Mouse (Mus musculus): ENCODE measurements around the gene Creld1. TPM values are rescaled to one million over a fixed set of nuclear protein-coding genes. Genes with fewer than 3 reads are reported as not detected.

The Creld1 gene
- total and polyA plus RNA-seq, 3 experiments, result 31.1 to 58.5 (median 44.7) TPM

DNA sequence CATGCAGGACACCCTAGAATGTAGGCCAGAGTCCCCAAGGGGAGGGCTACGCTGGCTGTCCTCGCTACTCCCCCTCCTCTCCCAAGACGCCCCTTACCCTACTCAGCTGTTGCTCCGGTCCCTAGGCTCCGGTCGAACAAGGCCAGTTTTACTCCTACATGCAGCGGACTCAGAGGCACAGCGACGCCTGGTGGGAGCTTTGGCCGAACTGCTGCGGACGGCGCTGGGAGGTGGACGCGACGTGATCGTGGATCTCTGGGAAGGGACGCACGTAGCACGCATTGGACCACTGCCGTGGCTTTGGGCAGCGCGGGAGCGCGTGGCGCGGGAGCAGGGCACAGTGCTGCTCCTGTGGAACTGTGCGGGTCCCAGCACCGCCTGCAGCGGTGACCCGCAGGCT, 13.7 kb upstream of the Creld1 start:
- peak; percentile 85 for DNase-seq

DNA sequence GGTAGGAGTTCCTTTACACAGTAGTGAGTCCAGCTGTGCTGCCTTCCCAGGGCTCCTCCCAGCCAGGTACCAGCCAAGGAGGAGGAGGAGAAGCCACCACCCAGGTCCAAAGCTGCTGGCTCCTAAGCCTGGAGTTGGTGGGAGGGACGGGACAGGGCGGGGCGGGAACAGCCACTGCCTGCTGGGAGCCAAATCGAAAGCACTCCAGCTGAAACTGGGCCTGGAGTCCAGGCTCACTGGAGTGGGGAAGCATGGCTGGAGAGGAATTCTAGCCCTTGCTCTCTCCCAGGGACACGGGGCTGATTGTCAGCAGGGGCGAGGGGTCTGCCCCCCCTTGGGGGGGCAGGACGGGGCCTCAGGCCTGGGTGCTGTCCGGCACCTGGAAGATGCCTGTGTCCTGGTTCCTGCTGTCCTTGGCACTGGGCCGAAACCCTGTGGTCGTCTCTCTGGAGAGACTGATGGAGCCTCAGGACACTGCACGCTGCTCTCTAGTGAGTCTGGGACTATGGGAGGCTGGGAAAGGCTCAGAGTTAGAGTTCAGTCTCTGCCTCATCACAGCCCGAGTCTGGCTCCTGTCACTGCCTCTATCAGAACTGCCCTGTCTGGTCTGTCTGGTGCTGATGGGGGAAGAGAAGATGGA, 11.7 kb upstream of the Creld1 start, which contains the start of gene Il17rc:
Il17rc (plus strand) TSS at position 131 of the 640 bp plus-strand sequence.
- DNase-seq, result peak; percentile 76

DNA sequence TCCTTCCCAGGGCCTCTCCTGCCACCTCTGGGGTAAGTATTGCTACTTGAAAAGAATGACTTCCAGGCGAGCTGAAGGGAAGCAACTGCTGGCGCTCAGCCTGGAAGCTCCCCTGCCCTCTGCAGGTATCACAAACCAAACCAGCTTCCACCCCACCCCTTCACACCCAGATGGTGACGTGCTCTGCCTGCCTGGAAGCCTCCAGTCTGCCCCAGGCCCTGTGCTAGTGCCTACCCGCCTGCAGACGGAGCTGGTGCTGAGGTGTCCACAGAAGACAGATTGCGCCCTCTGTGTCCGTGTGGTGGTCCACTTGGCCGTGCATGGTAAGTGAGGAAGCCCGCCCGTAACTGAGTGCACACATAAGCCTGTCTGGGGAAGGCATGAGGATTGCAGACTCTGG, 11.0 kb upstream of the Creld1 start:
- no peak for DNase-seq

DNA sequence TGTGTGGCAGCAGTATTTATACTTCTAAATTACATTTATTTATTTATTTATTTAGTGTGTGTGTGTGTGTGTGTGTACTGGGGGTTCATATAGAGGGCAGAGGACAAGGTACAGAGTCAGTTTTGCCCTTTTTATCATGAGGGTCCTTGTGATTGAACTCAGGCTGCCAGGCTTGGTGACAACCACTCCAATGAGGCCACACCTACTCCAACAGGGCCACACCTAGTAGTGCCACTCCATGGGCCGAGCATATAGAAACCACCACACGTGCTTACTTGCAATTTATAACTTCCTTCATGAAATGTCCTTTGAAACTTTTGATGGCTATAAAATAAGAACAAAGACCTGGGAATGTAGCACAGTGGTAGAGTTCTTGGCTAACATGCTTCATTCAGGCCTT, 9.9 kb upstream of the Creld1 start:
- DNase-seq, result no peak

DNA sequence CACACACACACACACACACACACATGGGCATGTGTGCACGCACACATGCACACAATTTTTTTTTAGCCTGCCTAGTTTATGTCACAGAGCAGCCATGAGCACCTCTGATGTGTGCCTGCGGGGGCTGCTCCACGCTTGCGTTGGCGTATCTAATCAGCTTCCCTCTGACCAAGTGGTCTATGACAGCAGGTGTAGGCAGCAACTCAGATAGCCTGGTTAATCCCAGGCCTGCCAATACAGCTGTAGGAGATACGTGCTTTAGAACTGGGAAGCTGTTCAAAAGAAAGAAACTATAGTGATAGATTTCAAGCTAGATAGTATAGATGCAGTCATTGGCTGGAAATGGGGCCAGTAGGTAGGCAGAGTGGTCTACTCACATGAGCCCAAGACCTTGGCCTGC, 9.4 kb upstream of the Creld1 start:
- no peak for DNase-seq

DNA sequence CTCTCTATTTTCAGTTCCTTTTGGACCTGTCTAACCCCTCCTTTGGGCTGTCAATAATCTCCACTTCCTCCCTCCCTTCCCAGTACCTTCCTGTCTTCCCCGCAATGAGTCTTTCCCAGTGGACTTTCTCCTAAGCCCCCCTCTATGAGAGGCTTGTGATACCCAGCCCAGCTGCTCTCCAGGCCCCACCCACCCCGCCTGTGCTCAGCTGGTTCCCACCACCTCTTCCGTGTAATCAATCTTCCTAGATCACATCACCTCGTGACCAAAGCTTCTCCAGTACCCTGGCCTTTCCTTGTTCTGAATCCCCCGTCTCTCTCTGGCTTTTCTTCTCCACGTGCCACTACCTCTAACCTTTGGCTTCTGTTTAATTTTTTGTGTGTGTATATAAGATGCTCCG, 5.7 kb upstream of the Creld1 start:
- DNase-seq, result no peak

DNA sequence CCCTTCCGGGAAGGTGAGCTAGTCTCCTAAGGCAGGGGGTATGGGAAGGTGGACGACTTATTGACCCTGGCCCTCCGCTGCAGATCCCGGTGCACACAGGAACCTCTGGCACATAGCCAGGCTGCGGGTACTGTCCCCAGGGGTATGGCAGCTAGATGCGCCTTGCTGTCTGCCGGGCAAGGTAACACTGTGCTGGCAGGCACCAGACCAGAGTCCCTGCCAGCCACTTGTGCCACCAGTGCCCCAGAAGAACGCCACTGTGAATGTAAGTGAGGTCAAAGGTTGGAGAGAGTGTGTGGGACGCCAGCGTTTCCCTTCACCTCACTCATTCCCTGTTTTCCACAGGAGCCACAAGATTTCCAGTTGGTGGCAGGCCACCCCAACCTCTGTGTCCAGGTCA, 4.2 kb upstream of the Creld1 start:
- DNase-seq, result no peak

DNA sequence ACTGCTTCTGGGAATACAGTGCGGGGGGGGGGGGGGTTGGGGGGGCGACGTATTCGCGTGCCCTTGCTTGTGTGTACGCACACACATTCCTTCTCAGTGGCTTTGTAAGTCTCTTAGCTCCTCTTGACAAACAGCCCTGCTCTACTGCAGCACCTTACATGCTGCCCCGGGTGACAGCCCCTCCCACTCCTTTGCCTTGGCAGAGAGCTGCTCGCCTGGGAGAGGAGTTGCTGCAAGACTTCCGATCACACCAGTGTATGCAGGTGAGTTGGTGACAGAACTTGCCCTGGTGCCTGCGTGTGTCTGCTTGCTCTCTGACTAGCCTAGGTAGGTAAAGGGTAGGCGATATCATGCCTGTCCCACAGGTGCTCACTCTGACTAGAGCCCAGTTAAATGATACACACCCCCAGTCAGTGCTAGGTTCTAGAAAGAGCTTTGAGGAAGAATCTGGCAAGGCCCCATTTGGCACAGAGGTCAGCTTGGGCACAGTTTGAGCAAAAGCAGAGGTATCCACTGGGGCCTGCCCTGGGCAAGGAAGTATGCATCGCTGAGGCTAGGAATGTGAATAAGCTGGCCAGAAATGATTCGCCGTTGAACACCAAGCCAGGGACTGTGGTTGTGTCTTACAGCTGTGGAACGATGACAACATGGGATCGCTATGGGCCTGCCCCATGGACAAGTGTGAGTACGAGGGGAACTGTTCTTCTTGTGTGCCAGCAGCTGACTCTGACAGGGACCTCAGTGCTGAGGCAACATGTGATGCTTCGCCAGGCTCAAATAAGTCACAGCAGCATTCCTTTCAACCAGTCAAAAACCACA, 2.3 kb upstream of the Creld1 start:
- peak; percentile 42 for DNase-seq

DNA sequence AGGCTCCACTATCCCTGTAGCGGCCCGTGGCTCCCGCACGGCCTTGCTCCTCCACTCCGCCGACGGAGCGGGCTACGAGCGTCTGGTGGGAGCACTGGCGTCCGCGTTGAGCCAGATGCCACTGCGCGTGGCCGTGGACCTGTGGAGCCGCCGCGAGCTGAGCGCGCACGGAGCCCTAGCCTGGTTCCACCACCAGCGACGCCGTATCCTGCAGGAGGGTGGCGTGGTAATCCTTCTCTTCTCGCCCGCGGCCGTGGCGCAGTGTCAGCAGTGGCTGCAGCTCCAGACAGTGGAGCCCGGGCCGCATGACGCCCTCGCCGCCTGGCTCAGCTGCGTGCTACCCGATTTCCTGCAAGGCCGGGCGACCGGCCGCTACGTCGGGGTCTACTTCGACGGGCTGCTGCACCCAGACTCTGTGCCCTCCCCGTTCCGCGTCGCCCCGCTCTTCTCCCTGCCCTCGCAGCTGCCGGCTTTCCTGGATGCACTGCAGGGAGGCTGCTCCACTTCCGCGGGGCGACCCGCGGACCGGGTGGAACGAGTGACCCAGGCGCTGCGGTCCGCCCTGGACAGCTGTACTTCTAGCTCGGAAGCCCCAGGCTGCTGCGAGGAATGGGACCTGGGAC, 509 bp upstream of the Creld1 start:
- peak; percentile 76 for DNase-seq

DNA sequence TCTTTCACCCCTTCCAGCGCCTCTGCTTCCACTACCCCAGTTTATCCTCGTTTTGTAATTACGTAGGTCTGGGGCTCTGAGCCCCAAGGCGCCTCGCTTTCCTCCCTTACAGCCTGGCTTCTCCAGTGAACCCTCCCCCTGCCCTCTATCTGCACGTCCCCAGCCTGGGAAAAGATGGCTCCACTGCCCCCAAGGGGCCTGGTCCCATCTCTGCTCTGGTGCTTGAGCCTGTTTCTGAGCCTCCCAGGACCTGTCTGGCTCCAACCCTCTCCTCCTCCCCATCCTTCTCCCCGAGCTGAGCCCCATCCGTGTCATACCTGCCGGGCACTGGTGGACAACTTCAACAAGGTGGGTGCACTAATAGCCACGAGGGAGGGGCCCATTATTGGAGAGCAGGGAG, 632 bp downstream of the Creld1 start:
- DNase-seq, result peak; percentile 37

DNA sequence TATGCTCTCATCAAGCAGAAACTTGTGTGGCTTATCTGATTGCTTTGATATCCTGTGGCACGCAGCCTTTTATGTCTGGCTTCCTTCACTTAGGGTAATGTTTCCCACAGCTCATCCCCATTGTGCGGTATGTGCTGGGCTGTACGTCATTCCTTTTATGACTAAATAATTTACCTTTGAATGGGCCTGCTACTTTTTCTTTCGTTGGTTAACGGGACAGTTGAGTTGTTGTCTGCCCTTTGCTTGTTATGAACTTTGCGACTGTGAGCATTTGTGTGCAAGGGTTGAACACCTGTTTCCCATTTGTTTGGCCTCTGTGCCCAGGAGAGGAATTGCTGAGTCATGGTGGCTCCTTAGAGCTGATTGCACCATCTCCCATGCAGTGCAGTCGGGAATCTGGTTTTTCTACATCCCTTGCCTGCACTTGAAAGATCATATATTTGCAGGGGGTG, 4.1 kb downstream of the Creld1 start:
- DNase-seq, result peak; percentile 41

DNA sequence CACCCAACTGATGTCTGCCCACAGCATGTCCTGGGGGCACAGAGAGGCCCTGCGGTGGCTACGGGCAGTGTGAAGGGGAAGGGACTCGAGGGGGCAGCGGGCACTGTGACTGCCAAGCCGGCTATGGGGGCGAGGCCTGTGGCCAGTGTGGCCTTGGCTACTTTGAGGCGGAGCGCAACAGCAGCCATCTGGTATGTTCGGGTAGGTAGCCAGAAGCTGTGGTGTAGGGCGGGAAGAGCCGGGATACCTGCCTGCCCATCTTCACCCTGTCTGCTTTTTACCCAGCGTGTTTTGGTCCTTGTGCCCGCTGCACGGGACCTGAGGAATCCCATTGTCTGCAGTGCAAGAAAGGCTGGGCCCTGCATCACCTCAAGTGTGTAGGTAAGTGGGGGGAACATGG, 6.3 kb downstream of the Creld1 start:
- DNase-seq, result no peak

DNA sequence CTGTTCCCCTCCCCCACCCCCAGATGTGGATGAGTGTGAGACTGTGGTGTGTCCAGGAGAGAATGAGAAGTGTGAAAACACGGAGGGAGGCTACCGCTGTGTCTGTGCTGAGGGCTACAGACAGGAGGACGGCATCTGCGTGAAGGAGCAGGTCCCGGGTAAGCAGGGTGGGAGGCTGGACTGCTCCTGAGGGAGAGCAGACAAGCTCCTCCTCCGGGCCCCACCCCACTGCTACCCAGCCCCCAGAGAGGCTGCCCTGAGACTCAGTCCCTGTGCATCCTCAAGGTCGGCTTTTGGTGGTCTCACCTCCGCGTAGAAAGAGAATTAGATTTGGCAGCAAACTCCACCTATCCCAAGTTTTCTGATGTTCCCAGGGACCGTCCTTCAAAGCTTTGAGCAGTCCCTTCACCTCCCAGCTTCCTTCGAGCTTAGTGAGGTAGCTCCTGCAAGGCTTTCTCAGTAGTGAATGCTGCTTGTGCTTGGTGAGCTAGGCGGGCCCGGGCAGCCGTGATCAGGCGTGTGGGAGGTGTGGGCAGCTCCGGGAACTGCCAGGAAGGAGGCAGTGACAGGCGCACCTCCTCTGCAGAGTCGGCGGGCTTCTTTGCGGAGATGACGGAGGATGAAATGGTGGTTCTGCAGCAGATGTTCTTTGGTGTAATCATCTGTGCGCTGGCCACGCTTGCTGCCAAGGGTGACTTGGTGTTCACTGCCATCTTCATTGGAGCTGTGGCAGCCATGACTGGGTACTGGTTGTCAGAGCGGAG, 9.2 kb downstream of the Creld1 start:
- no peak for DNase-seq

DNA sequence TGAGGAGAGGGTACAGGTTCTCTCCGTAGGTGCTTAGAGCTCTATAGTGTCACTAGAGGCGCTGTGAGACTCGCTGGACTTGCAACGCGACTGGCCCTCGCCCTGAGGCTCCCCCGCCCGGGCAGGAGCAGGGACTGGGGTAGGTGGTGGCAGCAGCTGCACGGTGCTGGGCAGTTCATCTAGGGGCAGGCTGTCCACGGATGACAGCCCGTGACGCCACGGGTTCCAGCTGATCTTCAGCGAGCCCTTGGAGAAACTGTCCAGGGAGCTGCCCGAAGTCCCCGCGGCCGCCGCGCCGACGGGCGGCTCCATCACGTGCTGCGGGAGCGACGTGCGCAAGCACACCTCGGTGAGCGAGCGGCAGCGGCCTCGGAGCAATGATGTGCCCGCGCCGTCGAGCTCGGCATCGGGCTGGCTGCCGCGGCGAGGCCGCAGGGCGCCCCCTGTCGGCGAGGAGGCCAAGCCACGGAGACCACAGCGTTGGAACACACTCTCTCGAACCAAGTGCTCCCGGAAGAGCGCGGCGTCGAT, 11.2 kb downstream of the Creld1 start:
- DNase-seq, result peak; percentile 88

DNA sequence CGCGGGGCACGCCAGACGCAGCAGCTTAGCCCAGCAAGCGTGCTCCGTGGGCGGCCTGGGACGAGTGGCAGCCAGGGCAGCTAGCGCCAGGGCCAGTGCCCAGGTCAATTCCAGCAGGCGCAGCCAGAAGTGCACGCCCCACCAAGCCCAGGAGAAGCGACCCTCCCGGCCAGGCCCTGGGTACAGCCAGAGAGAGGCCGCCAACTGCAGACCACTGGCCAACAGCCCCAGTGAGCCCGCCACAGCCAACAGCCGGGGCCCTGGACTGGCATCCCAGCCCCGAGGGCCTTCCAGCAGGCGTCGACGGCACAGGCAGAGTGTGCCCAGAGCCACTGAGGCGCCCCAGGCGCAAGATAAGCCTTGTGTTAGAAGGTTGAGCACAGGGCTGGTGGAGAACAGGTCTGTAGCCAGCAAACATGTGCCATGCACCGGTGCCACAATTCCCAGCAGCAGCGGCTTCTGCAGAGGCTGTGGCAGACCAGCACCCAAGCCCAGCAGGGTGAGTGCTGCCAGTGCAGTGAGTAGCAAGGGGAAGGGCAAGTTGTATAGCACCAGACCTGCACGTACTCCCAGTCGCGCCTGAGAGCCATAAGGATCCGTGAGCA, 12.1 kb downstream of the Creld1 start:
- no peak for DNase-seq

DNA sequence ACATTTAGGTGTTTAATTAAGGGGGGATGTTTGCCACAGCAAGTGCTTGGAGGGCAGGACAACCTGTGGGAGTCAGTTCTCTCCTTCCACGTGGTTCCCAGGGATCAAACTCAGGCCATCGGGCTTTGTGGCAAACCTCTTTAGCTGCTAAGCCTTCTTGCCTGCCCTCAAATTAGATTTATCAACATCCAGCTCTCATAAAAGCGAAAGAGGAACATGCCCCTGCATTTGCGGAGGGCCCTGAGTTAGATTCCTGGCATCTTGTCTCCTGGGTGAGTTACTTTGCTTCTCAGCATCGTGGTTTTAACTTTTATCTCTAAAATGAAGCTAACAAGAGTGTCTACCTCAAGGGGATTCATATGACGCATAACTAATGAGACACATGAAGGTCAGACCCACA, 16.2 kb downstream of the Creld1 start:
- no peak for DNase-seq

DNA sequence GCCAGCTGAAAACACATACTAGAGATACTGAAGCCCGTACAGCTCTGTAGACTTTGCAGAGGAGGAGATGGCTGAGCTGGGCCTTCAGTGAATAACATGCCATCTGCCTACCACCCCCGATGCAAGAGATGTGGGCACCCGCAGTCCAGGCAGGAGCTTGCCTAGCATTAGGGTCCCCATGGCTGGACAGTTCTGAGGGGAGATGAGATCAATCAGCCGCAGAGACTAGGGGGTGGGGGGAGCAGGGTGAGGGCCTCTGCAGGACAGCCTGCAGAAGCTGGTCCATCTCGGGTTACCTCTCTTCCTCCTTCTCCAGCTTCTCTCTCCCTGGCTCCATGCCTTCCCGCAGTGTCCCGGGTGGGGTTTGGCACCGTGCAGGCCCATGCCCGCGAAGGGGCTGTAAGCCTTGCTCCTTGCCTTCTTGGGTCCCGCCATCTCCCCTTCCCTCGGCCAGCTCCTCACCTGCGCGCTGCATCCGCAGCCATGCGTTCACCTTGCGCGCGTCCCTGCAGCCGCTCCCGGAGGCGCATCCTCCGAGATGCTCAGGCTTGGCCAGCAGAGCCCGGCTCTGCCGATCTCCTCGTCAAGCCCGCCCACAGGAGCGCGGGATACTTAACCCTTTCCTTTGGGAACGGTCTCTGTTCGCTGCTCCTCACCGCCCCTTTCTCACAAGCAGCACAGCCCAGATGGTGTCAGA, 18.4 kb downstream of the Creld1 start, which contains the start of gene Prrt3:
Prrt3 (minus strand) TSS at position 544 of the 697 bp plus-strand sequence.
- no peak for DNase-seq

DNA sequence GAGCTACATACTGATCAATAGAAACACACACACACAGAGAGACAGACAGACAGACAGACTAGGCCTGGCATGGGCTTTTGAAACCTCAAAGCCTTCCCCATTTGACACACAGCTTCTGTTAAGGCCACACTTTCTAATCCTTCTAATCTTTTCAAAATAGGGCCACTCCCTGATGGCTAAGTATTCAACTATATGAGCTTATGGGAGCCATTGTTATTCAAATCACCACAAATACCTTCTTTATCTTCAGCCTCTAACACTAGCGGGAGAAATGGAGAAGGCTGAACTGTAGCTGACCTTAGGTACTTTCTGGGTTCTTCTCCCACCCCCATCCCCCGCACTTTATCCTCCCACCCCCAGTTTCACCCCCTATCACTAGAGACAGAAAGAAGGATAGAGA, 19.7 kb downstream of the Creld1 start:
- no peak for DNase-seq

DNA sequence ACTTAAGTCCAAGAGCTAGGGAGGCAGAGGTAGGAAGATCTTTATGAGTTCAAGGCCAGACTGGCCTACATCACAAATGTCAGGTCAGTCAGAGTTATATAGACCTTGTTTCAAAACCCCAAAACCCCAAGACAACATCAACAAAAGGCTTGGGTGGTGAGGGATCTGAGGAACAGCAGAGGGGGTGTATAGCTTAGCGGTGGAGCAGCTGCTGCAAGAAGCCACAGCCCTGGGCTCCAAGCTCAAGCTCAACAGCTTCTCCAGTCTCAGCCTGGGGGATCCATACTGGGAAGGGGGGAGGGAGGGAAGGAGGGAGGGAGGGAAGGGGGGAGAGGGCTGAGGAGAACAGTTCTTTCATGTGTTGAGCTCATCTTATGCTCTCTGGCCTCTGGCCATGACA, 22.6 kb downstream of the Creld1 start:
- no peak for DNase-seq

DNA sequence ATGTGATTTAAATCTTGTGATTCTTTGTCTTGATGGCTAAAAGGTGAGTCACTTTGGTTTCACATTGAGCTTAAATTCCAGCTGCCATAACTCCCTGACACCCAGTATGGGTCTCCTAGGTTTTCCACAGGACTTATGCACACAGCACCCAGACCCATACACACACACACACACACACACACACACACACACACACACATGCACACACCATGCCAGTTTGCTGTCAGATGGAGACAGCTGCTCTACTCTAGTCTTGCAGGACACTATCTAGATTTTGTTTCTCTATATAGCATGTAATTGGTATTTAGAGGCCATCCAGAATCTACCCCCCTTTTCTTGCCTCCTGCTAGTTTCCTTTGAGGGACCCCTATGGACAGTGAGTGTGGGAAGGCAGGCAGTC, 24.0 kb downstream of the Creld1 start:
- no peak for DNase-seq
